Comparison of ENCODE assay signal across 8 mouse cellular contexts in genomic region chr19:33101093-33102007, GRCm38 (mm10).
A peak's percentile ranks its signal among the peaks of the same experiment; 100 is the strongest.
DNase-seq lines count a peak whose midpoint lies in the region; ATAC-seq and TF ChIP-seq lines count a peak whose summit lies in the region.

No protein-coding gene starts in this region.

- DNase-seq in midbrain, embryonic 11.5 days (ENCODE audit: low spot score, missing footprints): peak; percentile 87
- DNase-seq in midbrain, postnatal 0 days (ENCODE audit: low spot score): no peak
- DNase-seq in thymus, postnatal 14 days: peak; percentile 60
- DNase-seq in ovary, postnatal 14 days (ENCODE audit: low spot score): no peak
- no peak for DNase-seq in testis, postnatal 10 days (ENCODE audit: low spot score)
- no peak for DNase-seq in left cerebral cortex, postnatal 25 days (ENCODE audit: low spot score in 2 of 2)

- H3K4me1 ChIP-seq in midbrain, embryonic 11.5 days (ENCODE audit: control insufficient read depth, insufficient read depth, low read length): peaks cover 27% of the 10 kb centered on the region
- H3K4me1 ChIP-seq in midbrain, postnatal 0 days (ENCODE audit: insufficient read depth, low read length): 0 out of 2 replicates have a peak, but pooled peaks cover 4% of the 10 kb centered on the region

- no peak overlapping the region for H3K4me3 ChIP-seq in midbrain, embryonic 11.5 days (ENCODE audit: low read depth, low read length)
- H3K4me3 ChIP-seq in midbrain, postnatal 0 days (ENCODE audit: low read depth, low read length): no peak overlapping the region

- H3K9me3 ChIP-seq in midbrain, embryonic 11.5 days (ENCODE audit: control insufficient read depth, low read length): no peaks in the 10 kb centered on the region
- H3K9me3 ChIP-seq in midbrain, postnatal 0 days (ENCODE audit: low read length): no peaks in the 10 kb centered on the region

- no peak overlapping the region for H3K4me2 ChIP-seq in midbrain, embryonic 11.5 days
- no peak overlapping the region for H3K4me2 ChIP-seq in midbrain, postnatal 0 days (ENCODE audit: low read depth, low read length, poor library complexity, severe bottlenecking)

- H3K36me3 ChIP-seq in midbrain, embryonic 11.5 days (ENCODE audit: control insufficient read depth, insufficient read depth, low read length): no peaks in the 10 kb centered on the region
- H3K36me3 ChIP-seq in midbrain, postnatal 0 days (ENCODE audit: insufficient read depth, low read length): no peaks in the 10 kb centered on the region

- WGBS in midbrain, embryonic 11.5 days: 26% methylated on average over 13 of the region's 13 CpGs
- WGBS in midbrain, postnatal 0 days: 35% methylated on average over 13 of the region's 13 CpGs

- no peak for ATAC-seq in midbrain, embryonic 11.5 days (ENCODE audit: low FRiP score)
- ATAC-seq in midbrain, postnatal 0 days (ENCODE audit: low FRiP score): no peak
- ATAC-seq in common myeloid progenitor, adult 5-6 weeks (replicated peaks; ENCODE audit: low read depth, poor library complexity, severe bottlenecking): peak; percentile 95
- ATAC-seq in megakaryocyte, adult 5-6 weeks (ENCODE audit: poor library complexity, severe bottlenecking): peak; percentile 93

- intact Hi-C loops in left cerebral cortex, postnatal 25 days (cut with DNase I): no loop called here

- no peak overlapping the region for H3K27ac ChIP-seq in midbrain, embryonic 11.5 days (ENCODE audit: low read depth, low read length)
- no peak overlapping the region for H3K27ac ChIP-seq in midbrain, postnatal 0 days (ENCODE audit: low read depth, low read length)

- H3K9ac ChIP-seq in midbrain, embryonic 11.5 days (ENCODE audit: low read length): no peak overlapping the region
- H3K9ac ChIP-seq in midbrain, postnatal 0 days (replicated peaks; ENCODE audit: low read length, poor library complexity, severe bottlenecking): no peak overlapping the region

- H3K27me3 ChIP-seq in midbrain, embryonic 11.5 days (ENCODE audit: control insufficient read depth, insufficient read depth, low read length): no peaks in the 10 kb centered on the region; the same call in 1 of the 2 replicates
- H3K27me3 ChIP-seq in midbrain, postnatal 0 days (ENCODE audit: insufficient read depth, low read length): no peaks in the 10 kb centered on the region

- no peak for TF ChIP-seq CTCF in midbrain, postnatal 0 days (IDR thresholded peaks at IDR 0.05)

Comparison
In these comparisons a context has a peak if more than half of its experiments do, and no peak if none do; other contexts are left out.
1. DNase-seq: peak in midbrain, embryonic 11.5 days (single experiment) and thymus, postnatal 14 days (single experiment); none in midbrain, postnatal 0 days (single experiment), ovary, postnatal 14 days (single experiment), testis, postnatal 10 days (single experiment) and left cerebral cortex, postnatal 25 days (0 of 2).
2. ATAC-seq: peak in common myeloid progenitor, adult 5-6 weeks (single experiment) and megakaryocyte, adult 5-6 weeks (single experiment); none in midbrain, embryonic 11.5 days (single experiment) and midbrain, postnatal 0 days (single experiment).